Mouse (Mus musculus) v-Abl transformed pro-B cells (cell line): ENCODE results near the gene Slc28a1.

ENCODE experiments used
- in situ Hi-C, 2 experiments: fragments of 400-800 bp; cut with MboI; formaldehyde crosslinking; loops; one replicate each; pipeline ENCODE4 v1.15.1; 2025; ENCODE audit not compliant: unreplicated experiment in 2 of 2

Gene Slc28a1

GRCm38 (mm10) chr7:81121099-81121498 lies 6.5 kb downstream of the Slc28a1 start:
- in situ Hi-C loops: loop anchor here in 1 of 2 experiments (25.0 kb wide), 1 partner anchor 1284 kb away; no protein-coding TSS in a partner anchor

GRCm38 (mm10) chr7:81122808-81123207 lies 8.2 kb downstream of the Slc28a1 start:
- in situ Hi-C loops: loop anchor here in 1 of 2 experiments (25.0 kb wide), 1 partner anchor 1286 kb away; no protein-coding TSS in a partner anchor

- in situ Hi-C loops: loop anchor here in 1 of 2 experiments (25.0 kb wide), 1 partner anchor 1286 kb away; no protein-coding TSS in a partner anchor
These were observed 9.0 kb downstream of the Slc28a1 start for GRCm38 (mm10) chr7:81123553-81123952.

- in situ Hi-C loops: loop anchor here in 1 of 2 experiments (25.0 kb wide), 2 partner anchors 1162 to 1287 kb away; no protein-coding TSS in a partner anchor
These were observed 10.2 kb downstream of the Slc28a1 start for GRCm38 (mm10) chr7:81124773-81125172.

GRCm38 (mm10) chr7:81125215-81126175 lies 10.9 kb downstream of the Slc28a1 start:
- in situ Hi-C loops: loop anchor here in 1 of 2 experiments (25.0 kb wide), 1 partner anchor 1163 kb away; no protein-coding TSS in a partner anchor

- in situ Hi-C loops: loop anchor here (10.0 to 25.0 kb wide), 2 partner anchors 57 to 1170 kb away; no protein-coding TSS in a partner anchor
These were observed 17.3 kb downstream of the Slc28a1 start for GRCm38 (mm10) chr7:81131864-81132263.

GRCm38 (mm10) chr7:81132851-81133279 lies 18.3 kb downstream of the Slc28a1 start:
- in situ Hi-C loops: loop anchor here (10.0 to 25.0 kb wide), 2 partner anchors 58 to 1171 kb away; no protein-coding TSS in a partner anchor

- in situ Hi-C loops: loop anchor here (10.0 to 25.0 kb wide), 2 partner anchors 59 to 1171 kb away; no protein-coding TSS in a partner anchor
These were observed 18.8 kb downstream of the Slc28a1 start for GRCm38 (mm10) chr7:81133416-81133815.

GRCm38 (mm10) chr7:81133941-81134340 lies 19.3 kb downstream of the Slc28a1 start:
- in situ Hi-C loops: loop anchor here (10.0 to 25.0 kb wide), 2 partner anchors 59 to 1172 kb away; no protein-coding TSS in a partner anchor

GRCm38 (mm10) chr7:81134614-81135067 lies 20.0 kb downstream of the Slc28a1 start:
- in situ Hi-C loops: loop anchor here (10.0 to 25.0 kb wide), 2 partner anchors 60 to 1172 kb away; no protein-coding TSS in a partner anchor

- in situ Hi-C loops: loop anchor here (10.0 to 25.0 kb wide), 2 partner anchors 62 to 1175 kb away; no protein-coding TSS in a partner anchor
These were observed 22.7 kb downstream of the Slc28a1 start for GRCm38 (mm10) chr7:81137292-81137691.

GRCm38 (mm10) chr7:81139100-81139499 lies 24.5 kb downstream of the Slc28a1 start:
- in situ Hi-C loops: loop anchor here (10.0 to 25.0 kb wide), 2 partner anchors 64 to 1177 kb away; no protein-coding TSS in a partner anchor

GRCm38 (mm10) chr7:81139671-81140404 lies 25.2 kb downstream of the Slc28a1 start:
- in situ Hi-C loops: loop anchor here (10.0 to 25.0 kb wide), 2 partner anchors 65 to 1178 kb away; no protein-coding TSS in a partner anchor

- in situ Hi-C loops: loop anchor here in 1 of 2 experiments (25.0 kb wide), 1 partner anchor 1179 kb away; no protein-coding TSS in a partner anchor
These were observed 26.9 kb downstream of the Slc28a1 start for GRCm38 (mm10) chr7:81141541-81141940.

- in situ Hi-C loops: loop anchor here in 1 of 2 experiments (25.0 kb wide), 1 partner anchor 1181 kb away; no protein-coding TSS in a partner anchor
These were observed 28.5 kb downstream of the Slc28a1 start for GRCm38 (mm10) chr7:81143056-81143455.

- in situ Hi-C loops: loop anchor here (5.0 to 25.0 kb wide), 10 partner anchors 82 to 1187 kb away; partner anchors contain the start of genes 3110040N11Rik (in 1 of the 2), Fsd2 (in 1 of the 2), Ramac (in 1 of the 2) and Whamm (in 1 of the 2)
These were observed 35.2 kb downstream of the Slc28a1 start for GRCm38 (mm10) chr7:81149759-81150158.

GRCm38 (mm10) chr7:81151216-81151615 lies 36.6 kb downstream of the Slc28a1 start:
- in situ Hi-C loops: loop anchor here (5.0 to 25.0 kb wide), 9 partner anchors 84 to 1111 kb away; partner anchors contain the start of genes 3110040N11Rik (in 1 of the 2), Fsd2 (in 1 of the 2), Ramac (in 1 of the 2) and Whamm (in 1 of the 2)

GRCm38 (mm10) chr7:81152306-81152705 lies 37.7 kb downstream of the Slc28a1 start:
- in situ Hi-C loops: loop anchor here (5.0 to 25.0 kb wide), 9 partner anchors 85 to 1110 kb away; partner anchors contain the start of genes 3110040N11Rik (in 1 of the 2), Fsd2 (in 1 of the 2), Ramac (in 1 of the 2) and Whamm (in 1 of the 2)

- in situ Hi-C loops: loop anchor here (5.0 to 25.0 kb wide), 9 partner anchors 86 to 1109 kb away; partner anchors contain the start of genes 3110040N11Rik (in 1 of the 2), Fsd2 (in 1 of the 2), Ramac (in 1 of the 2) and Whamm (in 1 of the 2)
These were observed 38.2 kb downstream of the Slc28a1 start for GRCm38 (mm10) chr7:81152826-81153225.
